Mouse (Mus musculus): Measurements from ENCODE around the gene Pptc7. TPM values are rescaled to one million over a fixed set of nuclear protein-coding genes. Genes with fewer than 3 reads are reported as not detected.

Gene Pptc7
- total RNA-seq (2021) = 10 to 100 TPM; 36.7 to 43.8 TPM

DNA sequence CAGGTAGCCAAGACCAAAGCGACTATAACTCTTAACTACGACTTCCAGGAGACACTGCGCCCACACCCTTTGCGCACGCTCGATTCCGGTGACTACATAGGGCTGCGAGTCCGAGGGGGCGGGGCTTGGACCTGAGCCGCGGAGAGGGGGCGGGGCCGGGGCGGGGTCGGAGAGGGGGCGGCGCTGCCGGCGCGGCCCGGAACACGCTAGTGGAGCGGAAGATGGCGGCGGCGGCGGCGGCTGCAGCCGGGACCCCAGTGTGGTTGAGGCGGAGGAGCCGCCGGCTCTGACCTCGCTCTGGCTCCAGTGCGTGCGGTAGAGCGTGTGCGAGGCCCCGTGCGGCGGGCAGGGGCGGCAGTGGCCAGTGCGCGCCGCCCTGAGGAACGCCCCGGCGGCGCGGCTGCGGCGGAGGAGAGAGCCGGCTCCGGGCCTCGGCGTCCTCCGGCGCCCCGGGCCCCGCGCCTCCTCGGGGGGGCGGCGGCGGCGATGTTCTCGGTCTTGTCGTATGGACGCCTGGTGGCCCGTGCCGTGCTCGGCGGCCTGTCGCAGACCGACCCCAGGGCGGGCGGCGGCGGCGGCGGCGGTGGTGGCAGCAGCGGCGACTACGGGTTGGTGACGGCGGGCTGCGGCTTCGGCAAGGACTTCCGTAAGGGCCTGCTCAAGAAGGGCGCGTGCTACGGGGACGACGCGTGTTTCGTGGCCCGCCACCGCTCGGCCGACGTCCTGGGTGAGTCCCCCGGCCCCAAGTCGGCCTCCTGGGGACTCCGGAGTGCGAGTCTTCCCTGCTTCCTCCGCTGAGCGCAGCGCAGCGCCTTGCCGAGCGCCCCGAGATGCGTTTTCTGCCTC lies at the start of gene Pptc7:
Gene Pptc7 (plus strand): TSS at position 183 of the 846 bp plus-strand sequence.
- intact Hi-C loops (cut with DNase I) = loop anchor here (5.0 kb wide), 1 partner anchor 33 kb away; no protein-coding TSS in a partner anchor

DNA sequence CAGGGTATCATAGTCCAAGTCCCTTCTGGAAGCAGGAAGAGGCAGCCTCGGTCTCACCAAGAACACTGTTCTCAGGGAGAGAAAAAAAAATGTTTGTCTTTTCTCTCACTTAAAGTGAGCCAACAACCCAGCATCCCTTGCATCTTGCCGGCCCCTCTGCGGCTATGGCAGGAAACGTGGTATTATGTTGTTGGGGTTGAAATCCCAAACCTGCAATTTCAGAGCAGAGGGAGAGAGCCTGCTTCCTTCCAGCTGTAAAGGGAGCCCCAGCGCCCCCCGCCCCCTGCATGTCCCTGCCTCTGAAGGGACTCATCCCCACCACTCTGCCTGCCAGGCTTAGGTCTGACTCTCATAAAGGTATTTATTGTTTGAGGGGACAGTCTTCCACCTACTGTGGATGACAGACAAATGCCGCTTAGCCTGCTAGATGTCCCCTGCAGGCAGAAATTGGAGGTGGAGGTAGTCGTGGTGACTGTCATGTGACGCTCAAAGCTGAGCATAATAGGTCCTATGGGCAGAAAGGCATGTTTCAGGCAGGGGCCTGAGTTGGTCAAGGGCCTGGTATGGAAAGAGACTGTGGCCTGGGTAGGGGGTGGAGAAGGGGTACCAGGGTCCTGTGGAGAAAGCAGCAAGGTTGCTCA lies 48.8 kb upstream of the Pptc7 start:
- DNase-seq (ENCODE audit: low spot score in 2 of 2) = peak in 1 of 2 experiments; percentile 25
- intact Hi-C loops (cut with DNase I) = no loop called here

More for the DNA sequence above, at the start of gene Pptc7:
- DNase-seq (ENCODE audit: low spot score in 2 of 2) = peak; percentile 87 to 93

DNA sequence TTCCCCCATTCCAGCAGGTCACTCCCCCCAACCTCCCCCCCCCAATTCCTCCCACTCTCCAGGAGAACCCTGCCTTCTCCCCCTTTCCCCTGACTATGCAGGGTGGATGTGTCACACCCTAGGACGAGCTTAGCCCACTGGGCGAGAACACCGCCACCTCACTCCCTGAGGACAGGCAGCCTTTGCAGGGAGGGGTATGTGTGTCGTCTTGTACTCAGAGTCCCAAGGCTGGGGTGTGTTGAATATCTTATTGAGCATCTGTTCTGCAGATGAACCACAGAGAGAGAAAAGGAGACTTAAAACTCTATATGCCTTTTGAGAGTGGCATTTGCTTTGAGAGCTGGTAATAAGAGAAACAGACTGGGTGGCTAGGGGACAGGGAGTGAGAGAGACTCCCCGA lies 47.0 kb upstream of the Pptc7 start:
- peak in 1 of 2 experiments; percentile 77 for DNase-seq (ENCODE audit: low spot score in 2 of 2)
- intact Hi-C loops (cut with DNase I) = no loop called here

DNA sequence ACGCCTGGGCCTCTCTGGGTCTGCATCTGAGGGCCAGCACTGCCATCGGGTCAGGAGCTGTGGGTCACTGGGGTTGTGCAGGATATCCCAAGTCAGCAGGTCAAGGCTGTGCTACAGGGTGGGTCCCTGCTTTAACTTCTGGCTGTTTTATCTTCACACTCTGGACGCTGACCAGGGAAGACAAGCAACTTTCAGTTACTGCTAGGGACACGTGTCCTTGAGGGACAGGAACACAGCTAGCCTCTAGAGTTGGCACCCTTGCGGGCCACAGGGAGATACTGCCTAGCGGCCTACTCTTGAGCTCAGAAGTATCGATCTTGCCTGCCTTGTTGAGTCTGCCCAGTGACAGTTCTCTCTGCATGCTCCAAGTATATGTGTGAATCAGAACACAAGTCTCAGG lies 44.5 kb upstream of the Pptc7 start:
- intact Hi-C loops (cut with DNase I) = no loop called here
- DNase-seq (ENCODE audit: low spot score in 2 of 2) = no peak

DNA sequence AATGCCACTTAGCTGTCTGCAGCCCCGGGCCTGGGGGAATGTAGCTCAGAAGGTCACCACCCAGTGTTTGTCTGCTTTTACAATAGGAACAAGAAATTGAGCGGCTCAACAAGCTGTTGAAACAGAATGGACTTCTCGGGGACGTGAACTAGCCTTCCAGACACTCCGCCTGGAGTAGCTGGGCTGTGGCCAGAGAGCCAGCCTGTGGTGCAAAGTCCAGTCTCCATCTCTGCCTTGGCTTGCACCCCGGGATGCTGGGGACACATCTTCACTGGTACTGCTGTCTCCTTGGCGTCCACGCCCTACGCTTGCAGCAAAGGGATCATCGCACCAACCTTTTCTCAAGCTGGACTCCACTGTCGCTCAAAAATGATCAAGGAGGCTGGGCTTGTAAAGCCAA lies 43.6 kb upstream of the Pptc7 start:
- intact Hi-C loops (cut with DNase I) = no loop called here
- DNase-seq (ENCODE audit: low spot score in 2 of 2) = no peak

DNA sequence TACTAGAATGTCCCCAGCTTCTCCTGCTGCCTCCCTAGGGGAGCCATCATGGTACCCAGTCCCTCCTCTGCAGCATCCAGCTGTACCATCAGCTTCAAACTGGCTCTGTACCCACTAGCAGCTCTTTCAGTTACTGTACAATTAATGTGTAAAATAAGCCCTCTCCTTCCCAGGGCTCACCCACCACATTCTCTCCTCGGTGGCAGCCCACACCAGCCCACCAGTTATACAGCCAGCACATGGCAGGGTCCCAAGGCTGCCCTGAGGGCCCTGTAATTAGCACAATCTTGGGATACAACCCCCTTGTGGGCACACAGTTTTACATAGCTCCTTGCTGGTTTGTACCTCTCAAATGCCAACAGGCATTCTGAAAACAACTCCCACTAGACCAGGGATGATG lies 43.2 kb upstream of the Pptc7 start:
- intact Hi-C loops (cut with DNase I) = no loop called here
- DNase-seq (ENCODE audit: low spot score in 2 of 2) = peak in 1 of 2 experiments; percentile 28

DNA sequence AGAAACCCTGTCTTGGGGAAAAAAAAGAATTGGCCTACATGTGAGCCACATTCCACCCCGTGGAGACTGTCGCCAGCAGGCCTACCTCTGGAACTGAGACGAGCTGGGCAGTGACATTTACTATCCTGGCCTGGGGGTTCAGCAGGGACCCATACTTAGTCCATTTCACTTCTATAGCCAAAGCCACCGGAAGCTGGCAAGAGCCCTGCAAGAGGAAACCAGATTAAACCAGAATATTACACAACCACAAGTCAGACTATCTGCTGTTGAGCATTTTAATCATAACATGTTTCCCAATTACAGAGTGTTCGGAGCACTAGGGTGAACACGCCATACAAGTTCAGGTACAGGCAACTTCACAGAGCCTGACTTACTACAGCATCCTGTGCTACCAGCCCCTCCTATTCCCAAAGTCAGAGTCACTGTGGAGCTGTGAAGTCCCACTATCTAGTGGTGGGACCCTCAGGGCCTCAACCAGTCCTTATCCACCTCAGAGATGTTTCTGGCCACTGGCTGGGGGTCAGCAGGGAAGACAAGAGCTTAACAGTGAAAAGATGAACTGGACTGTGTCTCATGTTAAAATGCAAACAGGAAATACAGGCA lies 41.5 kb upstream of the Pptc7 start:
- intact Hi-C loops (cut with DNase I) = no loop called here
- DNase-seq (ENCODE audit: low spot score in 2 of 2) = no peak

DNA sequence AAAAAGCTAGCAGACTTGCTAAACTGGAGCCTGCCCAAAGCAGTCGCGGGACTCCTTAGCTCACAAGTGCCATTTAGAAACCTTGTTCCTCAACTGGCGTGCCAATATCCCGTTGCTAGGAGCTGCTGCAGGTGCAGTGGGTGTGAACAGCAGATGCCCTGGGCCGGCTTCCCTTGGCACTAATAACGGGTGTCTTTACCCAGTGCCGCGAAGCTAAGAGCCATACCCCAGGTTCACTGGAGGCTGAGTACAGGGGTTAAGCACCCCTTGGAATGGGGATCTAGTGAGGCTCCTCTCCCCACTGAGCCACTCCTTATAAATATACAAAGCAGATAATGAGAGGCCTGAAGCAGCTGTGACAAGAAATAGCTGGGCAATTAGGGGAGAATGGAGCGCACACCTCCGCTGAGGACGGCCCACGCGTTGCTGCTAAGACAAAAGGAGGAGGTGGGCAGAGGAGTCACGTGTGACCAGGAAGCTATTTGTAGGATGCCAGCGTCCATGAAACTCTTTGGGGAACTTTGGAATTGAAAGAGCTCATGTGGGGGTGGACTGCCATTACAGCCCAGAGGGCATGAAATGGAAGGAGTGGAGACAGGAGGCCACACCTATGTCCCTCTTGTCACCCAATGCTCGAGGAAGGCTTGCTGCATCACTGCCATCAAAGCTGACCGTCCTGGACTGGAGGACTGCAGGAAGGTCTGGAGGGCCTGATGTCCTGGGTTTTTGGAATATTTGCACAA lies 40.2 kb upstream of the Pptc7 start:
- DNase-seq (ENCODE audit: low spot score in 2 of 2) = peak; percentile 47
- intact Hi-C loops (cut with DNase I) = no loop called here

DNA sequence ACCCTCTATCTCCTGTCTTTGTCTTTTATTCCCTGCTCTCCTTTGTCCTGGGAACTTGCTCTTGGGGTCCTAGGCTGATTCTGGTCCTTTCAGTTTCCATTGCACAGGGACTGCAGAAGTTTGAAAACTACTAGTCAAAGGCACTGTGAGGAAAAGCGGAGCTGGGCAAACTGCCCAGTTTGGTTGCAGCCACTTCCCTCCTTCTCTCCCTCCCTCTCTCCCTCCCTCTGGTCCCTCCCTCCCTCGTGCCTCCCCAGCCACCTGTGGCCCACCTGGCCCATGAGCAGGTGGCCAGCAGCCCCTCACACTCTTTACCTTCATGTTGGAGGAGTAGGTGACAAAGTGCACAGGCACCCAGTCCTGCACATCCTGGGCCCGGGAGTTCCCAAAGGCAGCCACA lies 39.0 kb upstream of the Pptc7 start:
- intact Hi-C loops (cut with DNase I) = no loop called here
- DNase-seq (ENCODE audit: low spot score in 2 of 2) = no peak

DNA sequence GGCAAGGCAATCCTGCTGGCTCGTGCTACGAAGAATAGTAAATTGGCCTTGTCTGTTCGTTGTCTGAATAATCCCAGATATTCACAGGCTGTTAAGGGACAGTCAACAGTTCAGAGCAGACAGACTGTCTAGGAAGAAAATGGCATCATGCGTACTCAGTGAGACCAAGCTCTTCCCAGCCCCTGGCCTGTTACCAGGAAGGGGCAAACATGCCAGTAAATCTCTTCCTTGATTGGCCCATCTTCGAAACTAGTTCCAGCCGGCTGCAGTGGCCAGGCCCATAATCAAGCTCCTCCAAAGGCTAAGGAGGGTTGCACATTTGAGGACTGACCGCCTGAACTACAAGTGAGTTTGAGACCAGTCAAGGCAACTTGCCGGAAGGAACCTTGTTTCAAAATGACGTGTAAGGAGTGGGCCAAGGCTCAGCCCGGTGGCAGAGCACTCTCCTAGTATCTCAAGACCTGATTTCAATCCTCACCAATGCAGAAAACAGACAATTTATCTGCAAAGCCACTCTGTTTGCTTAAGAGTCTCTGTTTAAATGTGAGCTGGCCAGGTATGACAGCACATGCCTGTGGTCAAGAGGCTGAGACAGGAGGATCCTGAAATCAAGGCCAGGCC lies 37.5 kb upstream of the Pptc7 start:
- intact Hi-C loops (cut with DNase I) = no loop called here
- no peak for DNase-seq (ENCODE audit: low spot score in 2 of 2)

DNA sequence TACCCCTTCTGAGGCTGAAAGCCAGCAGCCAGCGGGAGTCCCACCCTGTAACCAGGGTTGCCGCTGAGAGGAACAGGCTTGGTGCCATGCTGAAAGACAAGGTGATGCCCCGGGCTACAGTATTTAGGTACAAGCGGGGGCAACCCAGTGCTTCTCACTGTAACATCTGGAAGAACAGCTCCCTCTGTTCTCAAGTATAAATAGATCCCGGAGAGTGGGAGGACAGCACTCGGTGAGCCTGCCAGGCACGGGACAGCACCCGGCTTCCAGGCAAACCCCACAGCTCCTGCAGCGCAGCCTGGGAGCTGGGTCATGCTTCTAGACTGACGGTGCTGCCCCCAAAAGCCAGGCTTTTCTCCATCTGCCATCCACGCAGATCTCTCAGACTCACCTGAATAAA lies 36.6 kb upstream of the Pptc7 start:
- DNase-seq (ENCODE audit: low spot score in 2 of 2) = peak; percentile 55 to 75

DNA sequence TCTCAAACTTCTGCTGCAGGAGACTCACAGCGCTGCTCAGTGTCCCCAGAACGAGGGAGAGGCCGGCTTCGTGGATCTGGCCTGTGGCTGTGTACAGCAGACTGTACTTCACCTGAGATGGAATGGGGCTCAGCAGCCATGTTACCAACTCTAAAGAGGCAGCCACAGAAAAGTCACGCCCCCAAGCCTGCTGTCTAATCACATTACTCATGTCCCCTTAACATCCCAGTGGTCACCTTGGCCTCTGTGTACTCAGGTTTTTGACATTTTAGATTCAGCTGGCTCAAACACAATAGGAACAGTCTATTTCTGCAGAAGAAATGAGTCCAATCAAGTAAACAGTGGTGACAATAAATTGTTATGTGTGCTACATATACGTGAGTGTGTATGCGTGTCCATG lies 36.2 kb upstream of the Pptc7 start:
- intact Hi-C loops (cut with DNase I) = no loop called here
- no peak for DNase-seq (ENCODE audit: low spot score in 2 of 2)

More for the DNA sequence above, 36.6 kb upstream of the Pptc7 start:
- intact Hi-C loops (cut with DNase I) = no loop called here

DNA sequence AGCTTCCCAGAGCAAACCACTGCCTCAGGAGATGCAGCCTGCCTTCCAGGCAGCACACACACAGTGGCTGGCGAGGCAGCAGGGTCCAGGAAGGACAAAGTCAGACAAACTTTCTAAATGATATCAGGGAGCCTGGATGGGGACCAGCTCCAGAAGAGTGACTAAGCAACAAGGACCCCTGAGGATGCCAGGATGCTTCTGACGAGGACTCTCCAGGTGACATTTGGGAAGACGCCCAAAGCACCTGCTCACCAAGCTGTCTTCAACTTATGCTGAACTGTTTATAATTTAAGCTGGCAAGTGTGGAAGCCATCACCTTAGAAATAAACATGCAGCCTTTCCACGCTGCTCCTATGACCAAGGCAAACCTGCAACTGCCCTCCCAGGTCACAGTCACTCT lies 34.9 kb upstream of the Pptc7 start:
- intact Hi-C loops (cut with DNase I) = no loop called here
- DNase-seq (ENCODE audit: low spot score in 2 of 2) = no peak

DNA sequence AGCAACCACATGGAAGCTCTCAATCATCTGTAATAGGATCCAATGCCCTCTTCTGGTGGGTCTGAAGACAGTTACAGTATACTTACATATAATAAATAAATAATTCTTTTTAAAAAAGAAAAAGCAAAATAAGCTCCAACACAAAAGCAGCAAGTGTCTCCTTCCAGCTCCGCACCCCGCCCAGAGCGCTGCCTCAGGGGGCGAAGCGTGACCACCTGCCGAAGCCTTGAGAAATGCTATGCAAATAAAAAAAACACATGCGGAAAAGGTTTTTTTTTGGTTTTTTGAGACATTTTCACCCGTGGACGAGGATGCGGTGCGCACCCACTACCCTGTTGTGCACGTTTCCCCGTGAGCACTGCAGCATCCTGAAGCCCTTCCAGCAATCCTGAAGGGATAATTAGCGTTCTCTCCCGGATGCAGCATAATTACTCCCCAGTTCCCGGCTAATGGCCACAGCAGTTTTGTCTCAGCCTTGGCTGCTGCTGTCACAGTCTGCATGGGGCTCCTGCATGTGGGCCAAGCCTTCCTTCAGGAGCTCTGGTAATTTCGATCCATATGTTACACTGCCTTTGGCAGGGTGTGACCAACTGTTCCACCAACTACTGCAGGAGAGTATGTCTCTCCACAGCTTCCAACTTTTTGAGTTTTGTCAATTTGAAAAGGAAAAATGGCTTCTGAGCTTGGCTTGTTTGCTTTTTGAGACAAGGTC lies 32.1 kb upstream of the Pptc7 start:
- peak in 1 of 2 experiments; percentile 69 for DNase-seq (ENCODE audit: low spot score in 2 of 2)
- intact Hi-C loops (cut with DNase I) = no loop called here

DNA sequence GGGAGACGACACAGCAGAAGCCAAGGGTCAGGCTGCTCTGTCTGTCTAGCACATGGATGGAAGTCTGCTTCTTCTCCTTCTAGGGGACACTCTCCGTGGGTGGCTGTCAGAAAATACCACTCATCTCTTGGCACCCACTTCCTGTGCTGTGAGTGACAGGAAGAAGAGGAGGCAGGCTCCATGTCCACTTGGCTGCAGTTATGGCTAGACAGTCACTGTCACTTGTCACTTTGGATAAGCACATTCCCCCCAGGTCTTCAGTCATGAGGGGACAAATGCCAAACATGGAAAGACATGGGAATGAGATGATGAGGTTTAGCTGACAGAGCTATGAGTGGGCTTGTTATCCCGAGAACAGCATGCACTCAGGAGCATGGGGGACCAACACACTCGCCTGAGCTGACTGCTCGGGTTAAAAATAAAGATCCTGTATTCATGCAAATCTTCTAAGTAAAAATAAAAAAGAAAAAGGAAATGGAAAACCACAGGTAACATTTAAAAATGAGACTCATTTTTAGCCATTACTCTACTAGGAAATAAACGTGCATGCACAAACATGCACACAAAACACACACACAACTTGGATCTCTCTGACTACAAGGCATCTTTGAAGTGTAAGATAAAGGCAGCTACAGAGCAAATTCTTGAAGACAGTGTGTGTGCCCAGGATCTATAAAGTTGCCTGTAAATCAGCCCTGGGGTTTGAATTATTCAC lies 26.0 kb upstream of the Pptc7 start:
- intact Hi-C loops (cut with DNase I) = no loop called here
- DNase-seq (ENCODE audit: low spot score in 2 of 2) = no peak

DNA sequence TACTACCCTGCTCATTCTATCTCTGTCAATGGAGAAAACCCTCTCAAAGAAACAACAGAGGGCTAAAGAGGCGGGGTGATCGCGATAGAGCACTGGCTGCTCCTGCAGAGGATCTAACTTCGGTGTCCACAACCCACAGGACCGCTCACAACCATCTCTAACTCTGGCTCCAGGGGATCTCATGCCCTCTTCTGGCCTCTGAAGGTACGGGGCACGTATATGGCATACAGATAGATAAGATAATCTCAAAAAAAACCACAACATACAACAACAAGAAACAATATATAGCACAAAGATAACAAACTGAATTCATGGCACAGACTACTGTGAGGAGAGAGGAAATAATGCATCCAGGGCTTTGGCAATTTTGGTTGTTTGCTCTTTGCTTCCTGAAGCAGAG lies 22.1 kb upstream of the Pptc7 start:
- intact Hi-C loops (cut with DNase I) = loop anchor here (5.0 kb wide), 2 partner anchors 130 kb away; partner anchors contain the start of gene Arpc3
- DNase-seq (ENCODE audit: low spot score in 2 of 2) = no peak

DNA sequence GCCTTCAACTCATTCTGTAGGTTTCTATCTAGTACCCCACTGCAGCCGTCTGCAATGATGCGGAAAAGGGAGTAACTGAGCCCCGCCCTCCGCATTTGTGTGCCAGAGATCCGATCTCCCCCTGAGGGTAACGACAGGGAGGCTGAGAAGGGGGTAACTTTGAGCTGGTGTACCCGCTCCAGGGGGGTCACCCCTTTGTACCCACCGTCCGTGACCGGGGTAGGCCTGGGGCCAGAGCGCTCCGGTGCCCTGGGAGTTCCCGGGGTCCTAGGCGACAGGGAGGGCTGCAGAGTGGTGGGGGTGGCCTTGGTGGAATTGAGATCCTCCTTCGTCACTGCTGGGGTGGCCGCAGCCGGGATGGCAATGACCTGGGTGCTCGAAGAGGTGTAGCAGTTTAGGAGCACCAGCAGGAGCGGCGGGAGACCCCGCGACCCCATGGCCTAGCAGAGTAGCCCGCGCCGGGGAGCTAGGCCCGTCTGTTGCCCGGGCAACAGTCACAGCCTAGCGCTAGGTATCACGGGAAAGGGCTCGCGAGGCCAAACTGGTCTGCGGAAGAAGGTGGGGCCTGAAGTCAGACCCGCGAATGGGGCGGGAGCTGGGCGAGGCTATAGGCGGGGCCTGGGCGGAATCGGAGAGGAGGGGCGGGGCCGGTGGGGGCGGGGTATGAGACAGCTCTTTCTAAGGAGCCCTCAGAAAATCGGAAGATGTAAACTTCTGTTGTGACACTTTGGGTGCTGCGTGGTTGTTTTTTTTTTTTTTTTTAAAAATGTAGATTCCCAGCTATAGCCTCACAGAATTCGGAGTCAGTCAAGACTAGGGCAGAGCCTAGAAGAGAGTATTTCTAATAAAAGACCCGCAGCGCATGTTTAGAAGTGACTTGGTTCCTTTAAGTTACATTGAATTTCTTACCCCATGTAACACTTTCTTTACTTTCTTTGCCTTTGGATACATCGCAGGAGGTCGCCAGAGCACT lies 19.9 kb upstream of the Pptc7 start, which contains the start of gene Tctn1:
Gene Tctn1 (minus strand): TSS at position 528 of the 973 bp plus-strand sequence.
- peak; percentile 81 to 89 for DNase-seq (ENCODE audit: low spot score in 2 of 2)
- intact Hi-C loops (cut with DNase I) = loop anchor here (5.0 kb wide), 2 partner anchors 128 to 132 kb away; partner anchors contain the start of gene Arpc3

All from left cerebral cortex, postnatal 25 days (tissue).